Mouse (Mus musculus) adrenal gland, adult (tissue): ENCODE measurements around the gene Ap1s3.
"Not testable (repeated sequence)": the region's sequence is repeated elsewhere in the genome, so short reads cannot be mapped to it uniquely, and the experiment has no call there.

ENCODE experiments used
- DNase-seq, 2 experiments: peaks; one replicate each; pipeline ENCODE4 v3.0.0; 2022 to 2023; ENCODE audit warnings: low spot score in 1 of 2; ENCODE audit not compliant: inconsistent age in 2 of 2

The Ap1s3 gene

GRCm38 (mm10) chr1:79669419-79669974 is 2.3 kb downstream of the Ap1s3 start:
- no peak for DNase-seq

- DNase-seq = no peak
Observed at GRCm38 (mm10) chr1:79664911-79665310, 6.9 kb downstream of the Ap1s3 start.

DNA sequence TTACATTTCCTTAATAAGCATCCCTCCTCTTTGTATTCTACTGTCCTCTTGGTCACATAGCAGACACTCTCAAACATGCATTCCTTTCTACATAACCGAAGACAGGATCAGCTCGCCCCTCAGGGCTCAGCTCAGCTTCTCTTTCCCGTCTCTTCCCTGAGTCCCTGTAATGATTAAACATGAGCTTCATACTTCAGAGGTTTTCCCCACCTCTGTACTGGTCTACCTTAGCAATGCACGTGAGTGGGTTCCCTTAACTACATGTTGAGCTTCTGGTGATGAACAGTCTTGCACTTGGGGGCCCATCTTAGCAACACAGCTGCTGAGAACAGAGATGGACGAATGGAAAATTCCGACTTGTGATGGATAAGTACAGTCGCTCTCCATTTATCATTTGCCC is 12.2 kb downstream of the Ap1s3 start:
- DNase-seq = no peak

- no peak for DNase-seq
Observed at GRCm38 (mm10) chr1:79657411-79657810, 14.4 kb downstream of the Ap1s3 start.

GRCm38 (mm10) chr1:79655819-79656555 is 15.8 kb downstream of the Ap1s3 start:
- no peak for DNase-seq

- no peak for DNase-seq
Observed at GRCm38 (mm10) chr1:79654948-79655347, 16.8 kb downstream of the Ap1s3 start.

DNA sequence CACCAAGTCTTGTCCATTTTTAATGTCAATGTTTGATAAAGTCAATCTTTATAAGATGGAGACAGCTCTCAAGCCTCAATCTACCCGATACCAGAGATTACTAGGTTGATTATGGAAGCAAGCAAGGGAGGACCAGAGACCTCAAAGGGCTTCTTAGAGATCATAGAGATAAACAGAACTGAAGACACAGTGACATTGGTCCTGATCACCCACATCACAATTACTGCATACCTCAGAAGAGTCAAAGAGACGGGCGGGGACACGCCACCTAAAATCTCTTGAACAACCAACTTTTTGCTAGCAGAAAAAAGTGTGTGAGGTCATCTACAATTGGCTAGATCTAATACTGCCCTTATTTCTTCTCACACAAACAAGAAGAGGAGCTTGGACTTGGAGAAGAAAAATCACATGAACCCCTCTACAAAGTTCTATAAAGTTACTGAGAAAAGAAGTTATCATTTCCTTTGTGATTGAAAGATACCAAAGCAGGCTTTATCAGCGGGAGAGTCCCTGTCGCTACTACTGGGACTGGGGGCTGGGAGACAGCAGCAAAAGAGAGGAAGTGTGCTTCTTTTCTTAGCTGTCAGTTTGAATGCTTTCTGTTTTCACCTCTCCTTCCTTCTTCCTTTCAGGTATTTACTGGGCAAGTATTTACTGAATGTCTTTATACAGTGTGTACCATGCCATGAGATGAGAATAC is 28.2 kb downstream of the Ap1s3 start:
- no peak for DNase-seq

- no peak for DNase-seq
Observed at GRCm38 (mm10) chr1:79642680-79643079, 29.1 kb downstream of the Ap1s3 start.

GRCm38 (mm10) chr1:79641355-79641754 is 30.4 kb downstream of the Ap1s3 start:
- peak in 1 of 2 experiments; percentile 26 for DNase-seq

DNA sequence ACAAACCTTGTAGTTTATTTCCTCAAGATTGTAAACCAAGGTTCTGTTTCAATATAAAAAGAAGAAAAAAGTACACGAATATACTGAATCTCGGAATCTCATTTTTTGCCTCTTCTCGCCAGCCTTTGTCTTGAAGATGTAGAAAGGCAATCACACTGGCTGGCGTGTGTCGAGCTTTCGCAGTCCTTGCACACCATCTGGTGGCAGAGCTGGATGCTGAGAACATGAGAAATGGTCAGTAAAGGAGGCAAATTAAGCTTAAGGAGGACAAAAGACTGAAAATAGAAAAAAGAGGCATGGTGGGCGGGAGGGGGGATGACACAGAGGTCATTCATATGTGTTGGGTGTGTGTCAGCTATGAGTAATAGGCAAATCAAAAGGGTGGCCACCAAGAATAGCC is 31.6 kb downstream of the Ap1s3 start:
- DNase-seq = peak; percentile 21 to 59

DNA sequence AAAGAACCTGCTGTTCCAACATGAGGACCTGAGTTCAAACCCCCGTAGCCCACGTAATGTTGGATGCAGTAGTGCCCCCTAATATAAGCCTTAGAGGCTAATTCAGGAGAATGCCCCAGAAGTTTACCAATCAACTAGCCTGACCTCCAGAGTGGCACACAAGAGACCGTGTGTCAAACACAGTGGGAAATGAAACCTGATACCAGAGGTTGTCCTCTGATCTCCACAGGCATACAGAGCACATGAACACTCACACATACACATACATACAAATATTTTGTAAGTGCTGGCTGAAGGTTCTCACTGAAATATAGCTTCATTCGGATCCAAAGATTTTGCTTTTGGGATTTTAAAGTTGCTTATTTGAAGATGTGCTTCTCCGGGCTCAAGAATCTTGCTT is 32.1 kb downstream of the Ap1s3 start:
- no peak for DNase-seq

DNA sequence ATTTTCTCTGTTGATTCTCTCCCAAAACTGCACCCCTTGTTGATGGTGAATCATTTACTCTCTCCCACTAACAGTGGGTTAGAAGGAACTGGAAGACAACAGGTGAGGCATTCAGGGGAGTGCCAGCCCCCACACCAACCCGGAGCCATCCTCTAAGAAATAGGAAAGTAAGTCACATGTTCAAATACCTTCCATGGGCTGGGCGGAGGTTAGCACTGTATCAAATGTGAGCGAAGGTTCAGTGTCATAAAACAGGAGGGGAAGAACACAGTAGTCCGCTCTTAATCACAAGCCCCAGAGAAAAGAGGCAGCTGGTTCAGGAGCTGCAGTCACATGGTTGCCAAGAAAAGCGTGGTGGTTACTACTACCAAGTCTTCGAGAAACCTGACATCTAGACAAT is 32.7 kb downstream of the Ap1s3 start:
- no peak for DNase-seq

GRCm38 (mm10) chr1:79637768-79638167 is 34.0 kb downstream of the Ap1s3 start:
- DNase-seq = no peak

- DNase-seq = no peak
Observed at GRCm38 (mm10) chr1:79631521-79631920, 40.3 kb downstream of the Ap1s3 start.

DNA sequence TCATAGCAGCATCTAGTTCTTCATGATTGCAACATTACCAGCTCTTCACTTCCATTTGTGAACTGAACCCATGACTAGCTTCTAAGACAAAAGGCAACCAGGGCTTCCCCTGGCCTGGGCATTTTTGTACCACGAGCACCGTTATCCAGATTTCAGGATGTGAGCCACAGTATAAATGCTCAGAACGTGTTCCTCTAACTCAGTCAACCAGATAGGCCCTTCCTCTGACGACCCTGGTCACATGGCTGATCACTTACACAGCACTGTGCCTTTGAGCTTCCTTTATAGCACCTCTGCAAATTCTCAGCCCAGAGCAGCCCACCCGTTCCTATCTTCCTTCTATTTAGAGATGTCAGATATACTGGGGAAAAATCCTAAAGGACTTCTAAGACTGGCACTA is 42.0 kb downstream of the Ap1s3 start:
- DNase-seq = no peak

DNA sequence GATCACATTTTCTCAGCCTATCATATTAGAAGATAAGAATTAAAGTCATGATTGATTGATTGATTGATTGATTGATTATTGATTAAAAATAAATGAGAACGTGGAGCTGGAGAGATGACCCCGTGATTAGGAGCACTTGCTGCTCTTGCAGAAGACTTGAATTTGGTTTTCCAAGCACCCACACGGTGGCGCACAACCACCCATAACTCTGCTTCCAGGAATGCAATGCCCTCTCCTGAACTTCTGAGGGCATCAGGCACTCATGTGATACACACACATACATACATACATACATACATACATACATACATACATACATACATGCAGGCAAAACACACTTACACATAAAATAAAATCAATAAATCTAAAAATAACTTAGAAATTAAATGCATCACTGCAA is 45.6 kb downstream of the Ap1s3 start:
- DNase-seq = peak in 1 of 2 experiments; percentile 45

- DNase-seq = no peak
Observed at GRCm38 (mm10) chr1:79619434-79619833, 52.3 kb downstream of the Ap1s3 start.

DNA sequence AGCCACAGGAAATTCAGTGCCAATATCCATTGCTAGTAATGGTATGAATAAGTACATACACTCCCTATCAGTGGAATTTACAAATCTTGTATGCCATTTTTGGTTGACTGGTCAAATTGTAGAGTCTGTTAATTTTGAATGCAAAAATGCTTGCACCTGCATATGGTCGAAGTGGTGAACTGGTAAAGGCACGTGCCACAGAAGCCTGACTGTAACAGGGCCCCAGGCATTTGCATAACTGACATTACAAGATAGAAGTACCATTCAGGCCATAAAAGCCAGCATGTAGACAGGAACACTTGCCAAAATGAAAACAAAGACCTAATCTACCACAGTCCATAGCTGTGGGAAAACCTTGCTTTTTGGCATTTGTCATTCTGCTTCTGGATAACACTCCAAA is 55.3 kb downstream of the Ap1s3 start:
- no peak for DNase-seq

DNA sequence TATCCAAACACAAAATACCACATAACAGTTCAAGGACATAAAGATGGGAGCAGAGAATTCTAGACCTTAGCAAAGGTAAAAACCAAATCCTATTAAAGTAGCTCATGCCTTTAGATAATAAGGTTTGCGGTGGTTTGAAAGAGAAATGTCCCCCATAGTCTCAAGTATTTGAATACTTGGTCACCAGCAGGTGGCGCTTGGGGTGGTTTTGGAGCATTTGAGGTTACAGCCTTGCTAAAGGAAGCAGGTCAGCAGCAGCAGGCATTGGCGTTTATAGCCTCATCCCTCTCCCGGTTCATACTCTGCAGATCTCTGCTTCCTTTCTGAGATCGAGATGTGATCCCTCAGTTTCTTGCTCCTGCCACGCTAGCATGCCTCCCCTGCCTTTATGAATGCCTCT is 57.3 kb downstream of the Ap1s3 start:
- DNase-seq = no peak

DNA sequence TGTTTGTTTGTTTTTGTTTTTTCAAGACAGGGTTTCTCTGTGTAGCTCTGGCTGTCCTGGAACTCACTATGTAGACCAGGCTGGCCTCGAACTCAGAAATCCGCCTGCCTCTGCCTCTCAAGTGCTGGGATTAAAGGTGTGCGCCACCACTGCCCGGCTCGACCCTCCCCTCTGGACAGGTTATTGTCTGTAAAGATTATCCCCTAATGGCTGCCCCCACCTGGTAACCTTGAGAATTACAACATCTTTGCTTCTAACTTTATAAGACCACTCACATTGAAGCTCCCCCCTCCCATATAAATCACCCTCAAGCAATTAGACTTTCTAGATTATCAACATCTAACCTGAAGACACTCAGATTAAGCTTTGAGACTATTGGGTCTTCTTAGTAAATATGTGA is 60.5 kb downstream of the Ap1s3 start:
- DNase-seq = not testable (repeated sequence)

DNA sequence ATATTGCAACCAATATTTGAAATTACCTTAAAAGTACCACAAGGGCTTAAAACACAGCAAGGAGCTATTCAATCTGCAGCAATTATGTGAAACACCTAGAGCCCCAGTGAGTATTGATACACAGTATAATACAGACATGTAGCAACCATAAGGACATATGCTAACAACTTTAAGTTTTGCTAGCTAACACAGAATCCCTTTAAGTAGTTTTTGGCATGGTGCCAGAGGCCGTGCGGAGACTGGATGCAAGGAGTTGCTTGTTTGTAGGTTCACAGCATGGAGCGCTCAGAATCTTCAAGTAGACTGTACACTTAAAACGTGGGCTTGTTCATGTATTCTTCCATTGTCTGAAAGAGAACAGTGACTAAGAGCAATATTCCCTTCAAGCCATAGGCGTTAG is 62.9 kb downstream of the Ap1s3 start:
- not testable (repeated sequence) for DNase-seq

- DNase-seq = no peak
Observed at GRCm38 (mm10) chr1:79602500-79602899, 69.3 kb downstream of the Ap1s3 start.
